35 mouse cellular contexts compared by ENCODE assay signal in the genomic region with DNA sequence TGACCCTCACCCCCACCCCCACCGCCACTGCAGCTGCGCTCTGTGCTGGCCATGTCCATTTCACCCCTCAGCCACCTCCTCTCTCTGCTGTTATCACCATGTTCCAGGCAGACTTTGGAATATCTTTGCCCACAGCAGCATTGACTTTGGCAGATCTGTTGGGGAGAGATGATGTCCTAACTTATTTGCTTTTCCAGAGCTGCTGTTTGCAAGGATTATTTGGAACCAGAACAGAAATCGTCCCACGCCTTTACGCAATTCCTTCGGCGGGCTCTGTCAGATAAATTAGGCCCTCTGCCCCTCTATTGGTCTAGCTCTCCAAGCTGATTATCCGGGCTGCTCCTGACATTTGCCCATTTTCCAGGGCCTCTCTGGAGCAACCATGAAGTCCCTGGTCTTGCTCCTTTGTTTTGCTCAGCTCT. TPM values are rescaled to one million over a fixed set of nuclear protein-coding genes. Genes with fewer than 3 reads are reported as not detected.
DNase-seq lines count a peak whose midpoint lies in the region; ATAC-seq lines count a peak whose summit lies in the region.
"Had no signal": no experiment of that assay in that cellular context is flagged by ENCODE, and none has a peak within 500 bp of the region (broad histone marks: within the 10 kb centered on the region; RNA-seq: fewer than 3 reads in every experiment).

No protein-coding gene starts in this region.

- WGBS in heart, embryonic 11.5 days (ENCODE audit: insufficient replicate concordance): 69% methylated on average over 8 of the region's 8 CpGs
- WGBS in liver, embryonic 11.5 days: 72% methylated on average over 8 of the region's 8 CpGs
- WGBS in liver, embryonic 16.5 days (ENCODE audit: insufficient replicate concordance): 55% methylated on average over 8 of the region's 8 CpGs
- WGBS in intestine, embryonic 16.5 days: 84% methylated on average over 8 of the region's 8 CpGs

- no peak overlapping the region for H3K4me3 ChIP-seq in heart, embryonic 11.5 days (ENCODE audit: low read depth, low read length)
- H3K4me3 ChIP-seq in liver, embryonic 11.5 days (ENCODE audit: low read depth, low read length): no peak overlapping the region
- H3K4me3 ChIP-seq in liver, embryonic 16.5 days (ENCODE audit: low read depth, low read length): peak overlapping the region; percentile 36
- no peak overlapping the region for H3K4me3 ChIP-seq in intestine, embryonic 16.5 days (ENCODE audit: low read length)
- H3K4me3 ChIP-seq: embryonic facial prominence, embryonic 12.5 days; heart, embryonic 15.5 days; hindbrain, embryonic 13.5 days; limb, embryonic 10.5 days; limb, embryonic 15.5 days; neural tube, embryonic 13.5 days had no signal

- H3K4me2 ChIP-seq in heart, embryonic 11.5 days: no peak overlapping the region
- peak overlapping the region; percentile 45 for H3K4me2 ChIP-seq in liver, embryonic 11.5 days
- no peak overlapping the region for H3K4me2 ChIP-seq in liver, embryonic 16.5 days (ENCODE audit: low read depth, low read length)
- no peak overlapping the region for H3K4me2 ChIP-seq in intestine, embryonic 16.5 days (ENCODE audit: low read depth, low read length)
- H3K4me2 ChIP-seq: embryonic facial prominence, embryonic 12.5 days; heart, embryonic 15.5 days; hindbrain, embryonic 13.5 days; limb, embryonic 15.5 days; midbrain, embryonic 11.5 days; neural tube, embryonic 13.5 days had no signal

- no peaks in the 10 kb centered on the region for H3K27me3 ChIP-seq in heart, embryonic 11.5 days (ENCODE audit: control insufficient read depth, insufficient read depth, low read length)
- H3K27me3 ChIP-seq in liver, embryonic 11.5 days (replicated peaks; ENCODE audit: control insufficient read depth, insufficient read depth, low read length): no peaks in the 10 kb centered on the region
- H3K27me3 ChIP-seq in liver, embryonic 16.5 days (ENCODE audit: control insufficient read depth, insufficient read depth, low read depth, low read length): no peaks in the 10 kb centered on the region
- no peaks in the 10 kb centered on the region for H3K27me3 ChIP-seq in intestine, embryonic 16.5 days (replicated peaks; ENCODE audit: control insufficient read depth, insufficient read depth, low read length)
- H3K27me3 ChIP-seq: embryonic facial prominence, embryonic 12.5 days; heart, embryonic 15.5 days; hindbrain, embryonic 13.5 days; limb, embryonic 15.5 days; neural tube, embryonic 13.5 days had no signal

- no peak overlapping the region for H3K9ac ChIP-seq in heart, embryonic 11.5 days (ENCODE audit: low read depth, low read length)
- no peak overlapping the region for H3K9ac ChIP-seq in liver, embryonic 11.5 days (ENCODE audit: low read depth, low read length)
- H3K9ac ChIP-seq in liver, embryonic 16.5 days (ENCODE audit: low read depth, low read length): peak overlapping the region; percentile 46; the same call in 1 of the 2 replicates
- H3K9ac ChIP-seq in intestine, embryonic 16.5 days (ENCODE audit: low read depth, low read length): no peak overlapping the region
- H3K9ac ChIP-seq: embryonic facial prominence, embryonic 12.5 days; heart, embryonic 15.5 days; hindbrain, embryonic 13.5 days; limb, embryonic 15.5 days; neural tube, embryonic 13.5 days had no signal

- no peaks in the 10 kb centered on the region for H3K36me3 ChIP-seq in heart, embryonic 11.5 days (ENCODE audit: control insufficient read depth, insufficient read depth, low read length)
- no peaks in the 10 kb centered on the region for H3K36me3 ChIP-seq in liver, embryonic 11.5 days (ENCODE audit: control insufficient read depth, insufficient read depth, low read length)
- H3K36me3 ChIP-seq in liver, embryonic 16.5 days (ENCODE audit: control insufficient read depth, insufficient read depth): no peaks in the 10 kb centered on the region
- no peaks in the 10 kb centered on the region for H3K36me3 ChIP-seq in intestine, embryonic 16.5 days (ENCODE audit: control insufficient read depth, insufficient read depth, low read length)
- H3K36me3 ChIP-seq: embryonic facial prominence, embryonic 12.5 days; heart, embryonic 15.5 days; hindbrain, embryonic 13.5 days; limb, embryonic 10.5 days; limb, embryonic 15.5 days; neural tube, embryonic 13.5 days had no signal

- no peak for ATAC-seq in heart, embryonic 11.5 days (replicated peaks; ENCODE audit: insufficient number of reproducible peaks, low FRiP score, low TSS enrichment)
- ATAC-seq in liver, embryonic 11.5 days (replicated peaks; ENCODE audit: low FRiP score): peak; percentile 45; the same call in 1 of the 2 replicates
- ATAC-seq in liver, embryonic 16.5 days (ENCODE audit: low read depth): peak; percentile 75
- no peak for ATAC-seq in intestine, embryonic 16.5 days
- ATAC-seq: activated CD4-positive, CD25-positive, alpha-beta regulatory T cell, adult 4 months; forebrain, embryonic 16.5 days; intestine, postnatal 0 days had no signal

- peak; percentile 32 to 33 for DNase-seq in heart, adult 9 months (ENCODE audit: low spot score in 2 of 2)
- DNase-seq in liver: peak; percentile 35
- DNase-seq in liver, embryonic 11.5 days (ENCODE audit: low spot score): no peak
- DNase-seq in adrenal gland, postnatal 4 days (ENCODE audit: low spot score in 2 of 2): no peak
- DNase-seq: adrenal gland, adult 8-10 months; B cell, adult 2 months; cerebellum, adult 8-10 months; cerebellum, postnatal 36 days; embryo, embryonic 11 days; kidney, postnatal 14 days; layer of hippocampus, adult 9-11 months; lung, postnatal 36 days; right cerebral cortex, postnatal 4 days; thymus, adult 2 months; thymus, postnatal 36 days had no signal

- no peak overlapping the region for H3K27ac ChIP-seq in heart, embryonic 11.5 days (ENCODE audit: low read depth, low read length)
- H3K27ac ChIP-seq in liver, embryonic 11.5 days (ENCODE audit: low read depth, low read length): peak overlapping the region; percentile 66
- peak overlapping the region; percentile 91 for H3K27ac ChIP-seq in liver, embryonic 16.5 days (ENCODE audit: low read length)
- H3K27ac ChIP-seq in intestine, embryonic 16.5 days (ENCODE audit: low read length): no peak overlapping the region
- H3K27ac ChIP-seq: embryonic facial prominence, embryonic 12.5 days; heart, embryonic 15.5 days; hindbrain, embryonic 13.5 days; limb, embryonic 10.5 days; limb, embryonic 15.5 days; neural tube, embryonic 13.5 days had no signal

- no peaks in the 10 kb centered on the region for H3K9me3 ChIP-seq in heart, embryonic 11.5 days (replicated peaks; ENCODE audit: control insufficient read depth, low read length)
- no peaks in the 10 kb centered on the region for H3K9me3 ChIP-seq in liver, embryonic 11.5 days (ENCODE audit: control insufficient read depth, low read length)
- no peaks in the 10 kb centered on the region for H3K9me3 ChIP-seq in liver, embryonic 16.5 days (replicated peaks; ENCODE audit: control insufficient read depth, low read length)
- H3K9me3 ChIP-seq in intestine, embryonic 16.5 days (ENCODE audit: control insufficient read depth, low read length): no peaks in the 10 kb centered on the region
- H3K9me3 ChIP-seq: embryonic facial prominence, embryonic 12.5 days; heart, embryonic 15.5 days; hindbrain, embryonic 13.5 days; limb, embryonic 10.5 days; limb, embryonic 15.5 days; neural tube, embryonic 13.5 days had no signal

- H3K4me1 ChIP-seq in heart, embryonic 11.5 days (ENCODE audit: control insufficient read depth, insufficient read depth, low read length): no peaks in the 10 kb centered on the region
- H3K4me1 ChIP-seq in liver, embryonic 11.5 days (replicated peaks; ENCODE audit: control insufficient read depth, insufficient read depth, low read length): no peaks in the 10 kb centered on the region; the same call in 1 of the 2 replicates
- peaks cover 6% of the 10 kb centered on the region for H3K4me1 ChIP-seq in liver, embryonic 16.5 days (ENCODE audit: control insufficient read depth, low read depth, low read length)
- H3K4me1 ChIP-seq in intestine, embryonic 16.5 days (ENCODE audit: control insufficient read depth, insufficient read depth, low read length): no peaks in the 10 kb centered on the region
- H3K4me1 ChIP-seq: embryonic facial prominence, embryonic 12.5 days; heart, embryonic 15.5 days; hindbrain, embryonic 13.5 days; limb, embryonic 10.5 days; limb, embryonic 15.5 days; neural tube, embryonic 13.5 days had no signal

RNA-seq across cellular contexts. Expression of a gene that starts 0.7 kb away (rescaled TPM):
- 0.54 and 2.2 TPM in 2 replicates for polyA plus RNA-seq in heart, embryonic 11.5 days (2014; fragmentation: Nextera tagmentation; extraction: Ambion mirVana)
- polyA plus RNA-seq in liver, embryonic 11.5 days (2014; fragmentation: Nextera tagmentation; extraction: Ambion mirVana): 79.0 and 82.8 TPM in 2 replicates
- polyA plus RNA-seq in liver, embryonic 16.5 days (2015; fragmentation: Nextera tagmentation; extraction: Ambion mirVana): 5,304 and 6,290 TPM in 2 replicates
- 24.4 and 59.9 TPM in 2 replicates for polyA plus RNA-seq in intestine, embryonic 16.5 days (2015; fragmentation: Nextera tagmentation; extraction: Ambion mirVana)
- 1,000 to 10,000 TPM in 1 of 2 experiments, 10 to 100 TPM in 1; 68.1 to 2,750 TPM for total RNA-seq in adrenal gland, postnatal 4 days (2021)
- total RNA-seq: left cerebral cortex, postnatal 10 days; megakaryocyte, adult 5-6 weeks had no signal
- polyA plus RNA-seq: activated CD4-positive, CD25-positive, alpha-beta regulatory T cell, adult 4 months; embryonic facial prominence, embryonic 12.5 days; forebrain, embryonic 11.5 days; hindbrain, embryonic 13.5 days; limb, embryonic 10.5 days had no signal

RNA-seq across cellular contexts. Expression of a gene that starts 26.4 kb away (rescaled TPM):
- polyA plus RNA-seq in heart, embryonic 11.5 days (2014; fragmentation: Nextera tagmentation; extraction: Ambion mirVana): 0.19 TPM in 1 of 2 replicates, not detected in the other
- 0.22 and 0.69 TPM in 2 replicates for polyA plus RNA-seq in liver, embryonic 11.5 days (2014; fragmentation: Nextera tagmentation; extraction: Ambion mirVana)
- polyA plus RNA-seq in liver, embryonic 16.5 days (2015; fragmentation: Nextera tagmentation; extraction: Ambion mirVana): 15.3 and 19.3 TPM in 2 replicates
- polyA plus RNA-seq in intestine, embryonic 16.5 days (2015; fragmentation: Nextera tagmentation; extraction: Ambion mirVana): 0.49 TPM in 1 of 2 replicates, not detected in the other
- total RNA-seq in adrenal gland, postnatal 4 days (2021): 100 to 1,000 TPM in 1 of 2 experiments, 10 to 100 TPM in 1; 10.1 to 134 TPM
- total RNA-seq: megakaryocyte, adult 5-6 weeks had no signal
- polyA plus RNA-seq: activated CD4-positive, CD25-positive, alpha-beta regulatory T cell, adult 4 months; embryonic facial prominence, embryonic 12.5 days; forebrain, embryonic 11.5 days; forebrain, embryonic 16.5 days; heart, embryonic 15.5 days; hindbrain, embryonic 13.5 days; intestine, postnatal 0 days; kidney, embryonic 14.5 days; limb, embryonic 10.5 days; lung, embryonic 16.5 days; midbrain, embryonic 11.5 days; neural tube, embryonic 13.5 days; spleen, adult 2 months had no signal

RNA-seq across cellular contexts. Expression of a gene that starts 34.1 kb away (rescaled TPM):
- polyA plus RNA-seq in heart, embryonic 11.5 days (2014; fragmentation: Nextera tagmentation; extraction: Ambion mirVana): 130 and 148 TPM in 2 replicates
- 125 and 131 TPM in 2 replicates for polyA plus RNA-seq in liver, embryonic 11.5 days (2014; fragmentation: Nextera tagmentation; extraction: Ambion mirVana)
- 50.7 and 54.4 TPM in 2 replicates for polyA plus RNA-seq in liver, embryonic 16.5 days (2015; fragmentation: Nextera tagmentation; extraction: Ambion mirVana)
- 118 and 129 TPM in 2 replicates for polyA plus RNA-seq in intestine, embryonic 16.5 days (2015; fragmentation: Nextera tagmentation; extraction: Ambion mirVana)
- total RNA-seq in adrenal gland, postnatal 4 days (2021): 10 to 100 TPM; 73.3 to 75.8 TPM

RNA-seq across cellular contexts. Expression of a gene that starts 34.3 kb away (rescaled TPM):
- 16.7 and 19.2 TPM in 2 replicates for polyA plus RNA-seq in heart, embryonic 11.5 days (2014; fragmentation: Nextera tagmentation; extraction: Ambion mirVana)
- polyA plus RNA-seq in liver, embryonic 11.5 days (2014; fragmentation: Nextera tagmentation; extraction: Ambion mirVana): 44.8 and 47.3 TPM in 2 replicates
- 27.2 and 27.3 TPM in 2 replicates for polyA plus RNA-seq in liver, embryonic 16.5 days (2015; fragmentation: Nextera tagmentation; extraction: Ambion mirVana)
- 31.0 and 31.6 TPM in 2 replicates for polyA plus RNA-seq in intestine, embryonic 16.5 days (2015; fragmentation: Nextera tagmentation; extraction: Ambion mirVana)
- 10 to 100 TPM; 21.4 to 23.4 TPM for total RNA-seq in adrenal gland, postnatal 4 days (2021)

RNA-seq across cellular contexts. Expression of a gene that starts 59.1 kb away (rescaled TPM):
- polyA plus RNA-seq in heart, embryonic 11.5 days (2014; fragmentation: Nextera tagmentation; extraction: Ambion mirVana): not detected in 2 replicates
- 0.22 TPM in 1 of 2 replicates, not detected in the other for polyA plus RNA-seq in liver, embryonic 11.5 days (2014; fragmentation: Nextera tagmentation; extraction: Ambion mirVana)
- polyA plus RNA-seq in liver, embryonic 16.5 days (2015; fragmentation: Nextera tagmentation; extraction: Ambion mirVana): 6.4 and 9.0 TPM in 2 replicates
- 0.07 TPM in 1 of 2 replicates, not detected in the other for polyA plus RNA-seq in intestine, embryonic 16.5 days (2015; fragmentation: Nextera tagmentation; extraction: Ambion mirVana)
- 10 to 100 TPM in 1 of 2 experiments, 1 to 10 TPM in 1; 2.6 to 86.2 TPM for total RNA-seq in adrenal gland, postnatal 4 days (2021)
- total RNA-seq: gastrocnemius, adult 8-10 months; left cerebral cortex, postnatal 10 days; megakaryocyte, adult 5-6 weeks had no signal
- polyA plus RNA-seq: activated CD4-positive, CD25-positive, alpha-beta regulatory T cell, adult 4 months; embryonic facial prominence, embryonic 12.5 days; forebrain, embryonic 16.5 days; heart, embryonic 15.5 days; hindbrain, embryonic 13.5 days; intestine, postnatal 0 days; kidney, embryonic 14.5 days; limb, embryonic 10.5 days; limb, embryonic 15.5 days; lung, embryonic 16.5 days; midbrain, embryonic 11.5 days; spleen, adult 2 months; thymus, adult 2 months had no signal

Comparison
In these comparisons a context has a peak if more than half of its experiments do, and no peak if none do; other contexts are left out.
1. DNase-seq: peak in heart, adult 9 months (2 of 2) and liver (single experiment); none in liver, embryonic 11.5 days (single experiment) and adrenal gland, postnatal 4 days (0 of 2).
2. RNA of a gene that starts 0.7 kb away (polyA plus RNA-seq): 5,304 to 6,290 TPM in liver, embryonic 16.5 days; 79.0 to 82.8 TPM in liver, embryonic 11.5 days, 24.4 to 59.9 TPM in intestine, embryonic 16.5 days and 0.54 to 2.2 TPM in heart, embryonic 11.5 days; every median in the first group is over 10 times any median in the second.
3. ATAC-seq: peak in liver, embryonic 11.5 days (single experiment) and liver, embryonic 16.5 days (single experiment); none in heart, embryonic 11.5 days (single experiment) and intestine, embryonic 16.5 days (single experiment).
4. H3K27ac ChIP-seq: peak in liver, embryonic 11.5 days (single experiment) and liver, embryonic 16.5 days (single experiment); none in heart, embryonic 11.5 days (single experiment) and intestine, embryonic 16.5 days (single experiment).